Mouse (Mus musculus) lung, embryonic 16.5 days (tissue): ENCODE data around the gene Srarp. TPM values are rescaled to one million over a fixed set of nuclear protein-coding genes. Genes with fewer than 3 reads are reported as not detected.

ENCODE experiments used
- ATAC-seq: fragments of 200-750 bp; cut with Nextera tagmentation; 2 replicates; pipeline ENCODE4 v1.8.0; 2017; ENCODE audit warnings: low read depth, mild to moderate bottlenecking, moderate library complexity
- H3K27ac ChIP-seq: fragments of 300-500 bp; sonication (generic); 2 replicates; pipeline ENCODE4 v1.5.1; 2014; ENCODE audit warnings: mild to moderate bottlenecking, control low read depth, low read length
- H3K27me3 ChIP-seq: fragments of 300-500 bp; sonication (generic); 2 replicates; pipeline ENCODE4 v1.6.1; 2014; ENCODE audit warnings: low read depth, low read length, mixed read lengths; ENCODE audit not compliant: control insufficient read depth, insufficient read depth
- H3K36me3 ChIP-seq: fragments of 300-500 bp; sonication (generic); 2 replicates; pipeline ENCODE4 v1.6.1; 2014; ENCODE audit warnings: low read length; ENCODE audit not compliant: control insufficient read depth, insufficient read depth
- H3K4me1 ChIP-seq: fragments of 300-500 bp; sonication (generic); replicated peaks from 2 replicates; pipeline ENCODE4 v1.6.1; 2014; ENCODE audit warnings: low read length, mixed read lengths; ENCODE audit not compliant: control insufficient read depth, insufficient read depth
- H3K4me2 ChIP-seq: fragments of 300-500 bp; sonication (generic); 2 replicates; pipeline ENCODE4 v1.6.1; 2014; ENCODE audit warnings: low read depth, low read length, control low read depth
- H3K4me3 ChIP-seq: fragments of 300-500 bp; sonication (generic); 2 replicates; pipeline ENCODE4 v1.5.1; 2014; ENCODE audit warnings: mild to moderate bottlenecking, low read length, control low read depth
- H3K9ac ChIP-seq: fragments of 300-500 bp; sonication (generic); 2 replicates; pipeline ENCODE4 v1.6.1; 2014; ENCODE audit warnings: low read length, control low read depth
- H3K9me3 ChIP-seq: fragments of 300-500 bp; sonication (generic); 2 replicates; pipeline ENCODE4 v1.6.1; 2016; ENCODE audit warnings: low read length; ENCODE audit not compliant: control insufficient read depth
- WGBS: fragments of 180-500 bp; shearing (Covaris S2); extraction: QIAGEN DNeasy Blood & Tissue Kit; methylation state at CpG from one replicate; pipeline ENCODE4 v1.1.7; 2014; 5-methylcytosine and 5-hydroxymethylcytosine counted together
- polyA plus RNA-seq: library from polyadenylated mRNA; unstranded; fragments of >200 nt; fragmentation: Nextera tagmentation; extraction: Ambion mirVana; gene quantifications from 2 replicates; pipeline ENCODE4 v1.2.1, GENCODE M21; 2015

Gene Srarp
- polyA plus RNA-seq, 1 experiment from 2014 or later = not detected

- H3K27ac ChIP-seq = no peak overlapping the region
- H3K4me2 ChIP-seq = no peak overlapping the region
- H3K36me3 ChIP-seq = no peaks in the 10 kb centered on the region
- no peak overlapping the region for H3K9ac ChIP-seq
- H3K27me3 ChIP-seq = no peaks in the 10 kb centered on the region; the same call in 1 of the 2 replicates
- peaks cover 32% of the 10 kb centered on the region for H3K4me1 ChIP-seq
- H3K9me3 ChIP-seq = no peaks in the 10 kb centered on the region
- ATAC-seq = no peak
- no peak overlapping the region for H3K4me3 ChIP-seq
- 67% methylated on average over 5 of the region's 5 CpGs for WGBS
Measured at GRCm38 (mm10) chr4:141422841-141423240, 13.1 kb downstream of the Srarp start.

DNA sequence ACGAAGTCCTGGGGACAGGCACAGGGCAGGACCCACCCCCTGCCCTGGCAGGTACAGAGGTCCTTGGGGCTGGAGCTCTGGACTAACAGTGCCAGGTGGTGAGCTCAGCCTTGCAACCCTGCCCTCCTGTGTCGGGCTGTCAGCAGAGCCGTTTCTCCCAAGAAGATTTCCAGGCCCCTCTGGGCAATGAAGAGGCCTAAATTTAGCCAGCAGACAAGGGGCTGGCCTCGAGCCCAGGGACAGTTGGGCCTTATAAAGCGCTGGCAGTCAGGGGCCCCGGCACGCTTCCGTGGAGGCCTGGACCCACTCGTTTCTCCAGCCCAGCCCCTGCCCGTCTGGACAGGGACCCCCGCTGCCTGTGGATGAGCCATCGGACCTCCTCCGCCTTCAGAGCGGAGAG lies 14.5 kb downstream of the Srarp start:
- Histone ChIP-seq H3K4me3 (peak overlapping the region; percentile 18), H3K27me3 (no peaks in the 10 kb centered on the region; the same call in 1 of the 2 replicates), H3K4me1 (peaks cover 27% of the 10 kb centered on the region), H3K4me2 (no peak overlapping the region; the same call in 1 of the 2 replicates), H3K36me3 (no peaks in the 10 kb centered on the region), H3K9me3 (no peaks in the 10 kb centered on the region), H3K27ac (peak overlapping the region; percentile 27), H3K9ac (peak overlapping the region; percentile 54)
- ATAC-seq = peak; percentile 34
- 45% methylated on average over 14 of the region's 14 CpGs for WGBS

- no peak overlapping the region; the same call in 1 of the 2 replicates for H3K9ac ChIP-seq
- no peak for ATAC-seq
- H3K4me3 ChIP-seq = no peak overlapping the region
- no peak overlapping the region for H3K4me2 ChIP-seq
- no peaks in the 10 kb centered on the region for H3K9me3 ChIP-seq
- H3K4me1 ChIP-seq = peaks cover 22% of the 10 kb centered on the region
- no peaks in the 10 kb centered on the region for H3K36me3 ChIP-seq
- no peaks in the 10 kb centered on the region; the same call in 1 of the 2 replicates for H3K27me3 ChIP-seq
- WGBS = 36% methylated on average over 9 of the region's 9 CpGs
- no peak overlapping the region; the same call in 1 of the 2 replicates for H3K27ac ChIP-seq
Measured at GRCm38 (mm10) chr4:141420886-141421285, 15.0 kb downstream of the Srarp start.

DNA sequence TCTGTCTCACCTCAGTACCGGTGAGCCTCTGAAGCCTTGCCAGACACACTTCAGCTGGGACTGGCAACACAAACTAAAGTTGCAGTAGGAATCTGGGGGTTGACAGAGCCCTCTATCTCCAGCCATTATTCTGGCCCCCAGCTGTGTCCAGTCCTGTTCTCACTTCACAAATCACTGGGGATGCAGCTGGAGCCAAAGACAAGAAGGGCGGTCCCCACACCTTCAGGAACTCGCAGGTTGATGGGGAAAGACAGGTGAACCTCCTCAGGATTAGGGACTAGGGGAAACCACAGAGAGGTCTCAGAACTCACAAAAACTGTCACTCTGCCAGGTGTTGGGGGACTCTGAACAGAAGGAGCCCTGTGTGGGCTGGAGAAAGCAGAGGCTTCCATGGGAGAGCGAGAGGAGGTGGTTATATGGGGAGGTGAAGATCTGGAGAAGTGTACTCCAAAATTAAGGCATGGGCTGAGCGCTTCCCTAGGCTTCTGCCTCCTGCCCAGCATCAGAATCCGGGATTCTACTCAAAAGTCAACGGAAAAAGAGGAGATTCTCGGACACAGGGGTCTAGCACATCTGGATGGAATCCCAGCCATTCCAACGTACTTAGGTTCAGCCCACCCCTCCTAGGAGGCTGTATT lies 15.6 kb downstream of the Srarp start, which contains the start of gene Hspb7:
Gene Hspb7, plus strand, starts transcription at position 588 of the 638 bp plus-strand sequence.
- 40% methylated on average over 9 of the region's 9 CpGs for WGBS
- H3K27me3 ChIP-seq = no peaks in the 10 kb centered on the region; the same call in 1 of the 2 replicates
- H3K9ac ChIP-seq = peak within 1 kb of the TSS; percentile 54
- peaks cover 16% of the 10 kb centered on the region for H3K4me1 ChIP-seq
- no peak within 1 kb of the TSS; the same call in 1 of the 2 replicates for H3K4me2 ChIP-seq
- no peaks in the 10 kb centered on the region for H3K9me3 ChIP-seq
- H3K27ac ChIP-seq = peak within 1 kb of the TSS; percentile 27
- no peak for ATAC-seq
- peak within 1 kb of the TSS; percentile 18 for H3K4me3 ChIP-seq
- no peaks in the 10 kb centered on the region for H3K36me3 ChIP-seq

DNA sequence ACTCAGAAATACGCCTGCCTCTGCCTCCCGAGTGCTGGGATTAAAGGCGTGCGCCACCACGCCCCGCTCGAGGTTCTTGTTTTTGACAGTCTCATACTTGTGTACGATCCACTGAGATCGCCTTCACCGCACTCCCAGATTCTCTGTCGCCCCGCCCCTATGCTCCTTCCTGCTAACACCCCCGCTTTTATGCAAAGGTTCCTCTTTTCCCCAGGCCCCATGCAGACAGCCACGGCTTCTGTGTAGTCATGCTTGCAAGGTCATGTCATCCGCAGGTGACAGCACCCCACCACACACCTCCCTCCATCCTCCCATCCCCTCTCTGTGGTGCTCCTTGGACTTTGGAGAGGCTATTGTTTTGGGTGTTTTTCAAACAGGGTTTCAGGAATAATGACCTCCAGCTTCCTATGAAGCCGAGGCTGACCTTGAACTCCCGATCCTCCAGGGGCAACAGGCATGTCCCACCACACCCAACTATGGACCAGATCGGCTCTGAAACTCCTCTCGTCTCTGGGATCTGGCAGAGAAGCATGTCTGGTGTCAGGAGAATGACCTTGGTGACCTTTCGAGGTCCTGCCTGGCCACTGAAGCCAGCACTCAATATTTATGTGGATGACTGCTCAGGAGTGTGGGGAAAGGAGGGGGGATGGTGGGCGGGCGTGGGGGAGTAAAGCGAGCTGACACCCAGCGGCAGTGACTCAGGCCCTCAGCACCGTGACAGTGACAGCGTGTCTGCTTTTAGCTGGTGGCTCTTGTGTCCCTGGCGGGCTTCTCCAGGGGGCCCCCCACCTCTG lies 16.3 kb downstream of the Srarp start:
- Histone ChIP-seq H3K27ac (no peak overlapping the region), H3K9me3 (no peaks in the 10 kb centered on the region), H3K4me3 (no peak overlapping the region), H3K4me1 (peaks cover 15% of the 10 kb centered on the region), H3K27me3 (no peaks in the 10 kb centered on the region; the same call in 1 of the 2 replicates), H3K4me2 (no peak overlapping the region), H3K36me3 (no peaks in the 10 kb centered on the region), H3K9ac (no peak overlapping the region)
- WGBS = 50% methylated on average over 27 of the region's 27 CpGs
- no peak for ATAC-seq

GRCm38 (mm10) chr4:141415924-141416323 lies 20.0 kb downstream of the Srarp start, which contains the start of gene Clcnkb:
Gene Clcnkb, minus strand, starts transcription at chr4:141416014.
- H3K36me3 ChIP-seq = no peaks in the 10 kb centered on the region
- H3K27me3 ChIP-seq = no peaks in the 10 kb centered on the region
- WGBS = 64% methylated on average over 7 of the region's 7 CpGs
- no peaks in the 10 kb centered on the region for H3K9me3 ChIP-seq
- no peak within 1 kb of the TSS for H3K4me2 ChIP-seq
- no peak within 1 kb of the TSS for H3K27ac ChIP-seq
- H3K9ac ChIP-seq = no peak within 1 kb of the TSS
- no peak within 1 kb of the TSS for H3K4me3 ChIP-seq
- ATAC-seq = no peak
- peaks cover 6% of the 10 kb centered on the region for H3K4me1 ChIP-seq

DNA sequence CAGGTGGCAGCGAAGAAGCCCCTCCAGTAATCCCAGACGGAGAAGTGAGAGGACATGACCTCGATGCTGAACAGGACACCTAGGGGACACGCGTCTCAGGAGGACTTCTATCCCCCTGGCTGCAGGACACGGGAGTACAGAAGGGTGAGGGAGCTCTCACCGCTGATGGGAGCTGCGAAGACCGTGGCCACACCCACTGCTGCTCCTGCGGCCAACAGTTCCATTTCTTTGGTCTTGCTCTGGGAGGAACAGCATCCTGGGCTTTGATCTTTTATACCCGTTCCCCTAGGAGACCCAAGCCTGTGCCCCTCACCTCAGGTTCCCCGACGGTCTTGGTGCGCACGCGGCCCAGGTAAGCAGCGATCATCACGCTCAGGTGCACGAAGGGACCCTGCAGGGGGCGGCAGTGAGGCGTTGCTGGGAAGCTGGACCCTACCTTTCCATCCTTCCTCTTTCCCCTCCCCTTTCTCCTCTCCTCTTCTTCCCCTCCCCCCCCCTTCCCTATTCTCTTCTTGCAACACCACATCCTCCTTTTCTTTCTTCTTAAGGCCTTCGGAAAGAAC lies 24.4 kb downstream of the Srarp start:
- Histone ChIP-seq H3K27ac (no peak overlapping the region), H3K4me2 (no peak overlapping the region), H3K36me3 (no peaks in the 10 kb centered on the region), H3K4me3 (no peak overlapping the region), H3K4me1 (no peaks in the 10 kb centered on the region), H3K27me3 (no peaks in the 10 kb centered on the region), H3K9me3 (no peaks in the 10 kb centered on the region), H3K9ac (no peak overlapping the region)
- 18% methylated on average over 22 of the region's 22 CpGs for WGBS
- ATAC-seq = no peak

DNA sequence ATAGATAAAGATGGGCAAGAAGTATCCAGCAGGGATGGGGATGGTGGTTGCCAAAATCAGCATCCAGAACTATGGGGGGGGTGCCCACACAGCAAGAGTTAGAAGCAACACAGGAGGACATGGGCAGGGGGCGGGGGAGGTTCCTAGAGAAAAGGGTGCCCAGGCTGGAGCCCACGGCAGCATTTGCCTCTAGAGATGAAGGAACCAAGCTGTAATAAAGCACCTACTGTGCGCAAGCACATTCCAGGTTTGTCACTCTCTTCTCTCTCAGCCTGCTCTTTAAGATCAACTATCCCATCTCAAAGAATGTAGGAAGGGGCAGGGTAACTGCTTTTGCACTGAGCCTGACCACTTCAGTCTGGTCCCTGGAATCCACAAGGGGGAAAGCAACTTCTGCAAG lies 27.3 kb downstream of the Srarp start:
- Histone ChIP-seq H3K27ac (no peak overlapping the region), H3K4me1 (peaks cover 4% of the 10 kb centered on the region; the same call in 1 of the 2 replicates), H3K27me3 (peaks cover 2% of the 10 kb centered on the region; the same call in 1 of the 2 replicates), H3K4me3 (no peak overlapping the region), H3K4me2 (no peak overlapping the region), H3K9me3 (no peaks in the 10 kb centered on the region), H3K36me3 (no peaks in the 10 kb centered on the region), H3K9ac (no peak overlapping the region)
- 82% methylated on average over 3 of the region's 3 CpGs for WGBS
- ATAC-seq = no peak
